Mouse (Mus musculus) small intestine, adult 2 months (tissue): ENCODE measurements around the gene Zfp523.

Experiments used
- CTCF ChIP-seq: fragments of 200-500 bp; IDR thresholded peaks from 2 replicates; pipeline ENCODE4 v1.5.1; 2012; ENCODE audit warnings: low read depth, mild to moderate bottlenecking, control low read depth, inconsistent platforms, low read length, moderate library complexity, mixed read lengths; ENCODE audit not compliant: insufficient replicate concordance, insufficient read length; ENCODE audit errors: extremely low read depth
- POLR2A ChIP-seq: fragments of 200-500 bp; IDR thresholded peaks from 2 replicates; pipeline ENCODE4 v1.6.1; 2012; ENCODE audit warnings: low read depth, mild to moderate bottlenecking, control low read depth, inconsistent platforms, low read length, moderate library complexity

GRCm38 (mm10) chr17:28177540-28178046 is 664 bp downstream of the Zfp523 start:
- TF ChIP-seq CTCF (no peak), POLR2A (no peak)
